Mouse (Mus musculus) olfactory bulb, adult 2 months (tissue): Measurements from ENCODE around the gene Thbd. TPM values are rescaled to one million over a fixed set of nuclear protein-coding genes. Genes with fewer than 3 reads are reported as not detected.

Source experiments
- H3K27ac ChIP-seq: fragments of 200-500 bp; 2 replicates; pipeline ENCODE4 v1.5.1; 2012; ENCODE audit warnings: low read depth, low read length; ENCODE audit not compliant: insufficient read depth
- H3K4me1 ChIP-seq: fragments of 200-500 bp; 2 replicates; pipeline ENCODE4 v1.6.1; 2012; ENCODE audit warnings: low read length; ENCODE audit not compliant: control insufficient read depth, insufficient read depth
- H3K4me3 ChIP-seq: fragments of 200-500 bp; 2 replicates; pipeline ENCODE4 v1.5.1; 2012; ENCODE audit warnings: mild to moderate bottlenecking, low read depth, low read length, moderate library complexity; ENCODE audit not compliant: insufficient read depth
- CTCF ChIP-seq: fragments of 200-500 bp; IDR thresholded peaks from 2 replicates; pipeline ENCODE4 v1.5.1; 2012; ENCODE audit warnings: low read depth, mild to moderate bottlenecking, low read length, moderate library complexity; ENCODE audit not compliant: insufficient read depth
- POLR2A ChIP-seq: fragments of 200-500 bp; IDR thresholded peaks from 2 replicates; pipeline ENCODE4 v1.6.1; 2012; ENCODE audit warnings: mild to moderate bottlenecking, low read depth, low read length, moderate library complexity; ENCODE audit not compliant: insufficient read depth
- WGBS: fragments of 180-500 bp; shearing (Covaris S2); methylation state at CpG from one replicate; pipeline ENCODE4 v1.1.7; 2018; 5-methylcytosine and 5-hydroxymethylcytosine counted together
- polyA plus RNA-seq: library from polyadenylated mRNA; stranded (reverse); fragments of >200 nt; gene quantifications from 2 replicates; pipeline ENCODE4 v1.2.4, GENCODE M21; 2012; ENCODE audit warnings: low replicate concordance; ENCODE audit not compliant: missing spikeins, insufficient read depth, insufficient read length

Thbd gene
- polyA plus RNA-seq: not detected in 2 replicates

DNA sequence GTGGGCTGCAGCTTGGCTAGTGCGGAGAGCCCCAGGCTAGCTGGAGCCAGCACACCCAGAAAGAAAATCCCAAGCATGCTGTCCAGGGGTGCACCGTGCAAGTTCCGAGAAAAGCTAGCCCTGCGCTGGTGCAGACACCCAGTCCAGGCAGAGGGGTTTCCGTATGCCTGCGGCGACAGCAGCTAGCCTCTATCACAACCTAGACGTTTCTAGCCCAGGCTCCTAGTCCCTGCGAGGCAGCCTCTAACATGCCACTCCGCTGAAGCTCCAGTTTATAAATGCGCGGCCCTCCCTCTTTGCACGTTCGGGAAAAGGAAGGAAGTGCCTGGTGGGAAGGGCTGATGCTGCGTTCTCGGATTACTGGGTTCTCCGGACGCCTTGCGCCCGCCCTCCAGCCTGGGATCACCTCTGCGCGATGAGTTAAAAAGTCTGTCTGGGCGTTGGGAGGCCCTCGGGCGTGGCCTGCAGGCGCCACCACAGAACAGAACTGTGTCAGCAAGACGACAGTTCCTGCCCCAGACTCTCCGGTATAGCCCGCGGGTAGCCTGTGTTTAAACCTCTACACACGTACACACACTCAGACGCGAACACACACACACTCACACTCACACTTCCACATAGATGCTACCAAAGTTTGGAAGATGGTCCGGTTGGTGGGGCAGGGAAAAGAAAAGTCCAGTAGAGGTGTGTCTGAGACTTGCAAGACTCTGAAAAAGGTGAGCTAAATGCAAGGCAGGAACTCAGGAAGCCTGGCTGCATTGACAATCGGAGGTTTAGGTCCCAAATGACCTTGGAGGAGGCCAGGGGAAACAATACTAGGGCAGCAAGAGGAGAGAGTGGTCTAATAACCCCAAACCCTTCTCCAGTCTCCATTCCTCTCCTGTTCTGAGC is at the start of gene Thbd:
Thbd (minus strand) TSS at position 319 of the 891 bp plus-strand sequence.
- TF ChIP-seq POLR2A (no peak), CTCF (no peak)
- Histone ChIP-seq H3K4me3 (peak within 1 kb of the TSS; percentile 20), H3K27ac (no peak within 1 kb of the TSS), H3K4me1 (peaks cover 16% of the 10 kb centered on the region)
- 22% methylated on average over 35 of the region's 35 CpGs for WGBS

GRCm38 (mm10) chr2:148455341-148455740 is 47.4 kb upstream of the Thbd start:
- no peak overlapping the region for H3K27ac ChIP-seq
- no peak overlapping the region for H3K4me3 ChIP-seq
- TF ChIP-seq CTCF (no peak), POLR2A (no peak)
- no peaks in the 10 kb centered on the region for H3K4me1 ChIP-seq

DNA sequence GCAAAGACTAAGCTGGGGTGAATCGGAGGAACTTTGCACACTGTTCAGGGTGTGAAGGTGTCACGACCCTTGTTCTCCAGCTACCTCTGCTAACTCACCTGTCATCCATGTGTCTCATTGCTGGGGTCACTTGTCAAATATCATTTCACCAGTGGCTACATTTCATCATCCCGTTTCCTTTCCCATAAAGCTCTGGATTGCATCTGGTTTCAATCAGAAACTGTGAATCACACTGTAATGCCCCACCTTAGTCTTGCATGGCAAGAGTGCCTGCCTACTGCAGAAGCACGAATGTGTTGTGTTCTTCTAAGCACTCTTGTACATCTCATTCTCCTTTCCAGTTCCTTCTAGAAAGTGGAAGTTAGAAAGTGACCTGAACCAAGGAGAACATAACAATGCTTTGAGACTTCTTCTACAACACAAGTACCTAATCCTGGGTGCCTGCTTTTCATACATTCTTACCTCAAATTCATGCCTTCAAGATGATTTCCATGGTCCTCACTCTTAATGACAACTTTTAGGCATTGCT is 46.1 kb upstream of the Thbd start:
- Histone ChIP-seq H3K27ac (no peak overlapping the region), H3K4me3 (no peak overlapping the region), H3K4me1 (no peaks in the 10 kb centered on the region)
- TF ChIP-seq POLR2A (no peak), CTCF (no peak)
- WGBS: 89% methylated on average over 4 of the region's 4 CpGs

DNA sequence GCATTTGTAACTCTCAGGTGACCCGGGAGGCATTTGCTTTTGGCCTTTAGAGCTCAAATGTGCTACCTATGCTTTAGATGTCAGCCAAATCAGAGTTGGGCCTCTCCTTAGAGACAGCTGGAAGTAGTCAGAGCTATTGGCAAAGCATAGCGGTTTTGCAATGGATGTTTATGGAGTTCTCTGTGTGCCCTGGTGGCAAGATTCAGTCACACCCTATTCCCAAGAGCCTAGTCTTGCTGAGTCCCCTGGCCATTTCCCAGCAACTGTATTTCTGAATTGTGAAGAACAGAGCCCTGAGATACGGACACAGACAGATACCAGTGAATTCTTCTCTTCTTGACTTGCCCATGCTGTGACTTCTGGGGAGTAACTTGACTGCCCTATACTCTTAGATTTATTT is 45.1 kb upstream of the Thbd start:
- 91% methylated on average over 3 of the region's 3 CpGs for whole genome bisulfite sequencing
- no peak for TF ChIP-seq CTCF
- no peak for TF ChIP-seq POLR2A
- no peak overlapping the region for H3K4me3 ChIP-seq
- H3K27ac ChIP-seq: no peak overlapping the region
- no peaks in the 10 kb centered on the region for H3K4me1 ChIP-seq

- Histone ChIP-seq H3K4me3 (no peak overlapping the region), H3K27ac (no peak overlapping the region), H3K4me1 (no peaks in the 10 kb centered on the region)
- 46% methylated on average over 5 of the region's 5 CpGs for WGBS
- TF ChIP-seq CTCF: no peak
- TF ChIP-seq POLR2A: no peak
Observed at GRCm38 (mm10) chr2:148451498-148451897, 43.5 kb upstream of the Thbd start.

DNA sequence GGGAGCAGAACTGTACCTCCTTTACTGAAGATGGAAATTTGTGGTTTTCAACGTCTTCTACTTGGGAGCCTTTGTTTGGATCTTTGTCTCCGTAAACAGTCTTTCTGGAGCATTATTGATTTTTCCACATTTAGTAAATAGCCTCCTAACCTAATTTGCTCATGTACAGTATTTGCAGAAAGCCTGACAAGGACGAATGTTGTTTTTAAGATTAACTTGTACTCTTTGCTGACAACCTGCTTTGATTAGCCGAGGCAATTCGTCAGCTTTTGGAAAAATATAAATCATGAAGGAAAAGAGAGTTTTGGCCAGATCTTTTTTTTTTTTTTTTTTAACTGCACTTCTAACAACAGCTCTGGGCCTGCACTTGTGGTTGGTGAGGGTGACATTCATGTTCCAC is 42.6 kb upstream of the Thbd start:
- WGBS: 89% methylated on average over 5 of the region's 5 CpGs
- H3K27ac ChIP-seq: no peak overlapping the region
- TF ChIP-seq CTCF (no peak), POLR2A (no peak)
- no peaks in the 10 kb centered on the region for H3K4me1 ChIP-seq
- H3K4me3 ChIP-seq: no peak overlapping the region

DNA sequence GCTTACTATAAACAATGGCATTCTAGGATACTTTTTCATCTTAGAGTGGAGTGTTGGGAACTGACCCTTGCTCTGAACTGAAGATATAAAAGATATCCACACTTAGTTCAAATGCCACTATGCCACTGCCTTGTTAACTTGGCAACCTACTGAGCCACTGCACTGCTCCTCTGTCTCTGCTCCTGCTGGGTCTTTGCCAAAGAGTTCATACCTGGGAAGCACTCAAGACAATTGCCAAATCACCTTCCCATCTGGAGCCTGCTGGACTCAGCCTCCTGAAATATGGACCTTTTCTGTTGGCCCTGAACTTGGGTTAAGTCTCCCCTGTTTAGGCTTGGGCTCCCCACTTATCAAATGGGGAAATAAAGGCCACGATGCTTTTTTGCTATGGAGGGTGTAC is 41.7 kb upstream of the Thbd start:
- no peak overlapping the region for H3K27ac ChIP-seq
- H3K4me3 ChIP-seq: no peak overlapping the region
- WGBS: 91% methylated on average over 1 of the region's 1 CpGs
- TF ChIP-seq CTCF: no peak
- TF ChIP-seq POLR2A: no peak
- H3K4me1 ChIP-seq: no peaks in the 10 kb centered on the region

DNA sequence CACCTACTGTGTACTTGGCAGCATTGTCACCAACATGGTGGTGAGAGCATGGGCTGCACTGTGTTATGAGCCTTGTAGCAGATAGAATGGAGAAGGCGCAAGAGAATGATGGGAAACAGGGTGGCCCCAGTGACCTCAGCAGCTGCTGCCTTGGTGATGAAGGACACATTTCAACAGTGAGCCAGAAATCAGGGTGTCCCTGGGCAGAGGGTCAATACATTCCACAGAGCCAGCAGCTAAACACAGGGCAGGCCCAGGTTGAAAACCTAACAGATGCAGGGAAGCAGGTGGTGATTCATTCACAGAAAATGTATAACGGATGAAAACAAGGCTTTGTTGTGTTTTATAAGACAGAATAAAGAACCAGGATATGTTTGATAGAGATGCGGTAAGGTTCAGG is 38.5 kb upstream of the Thbd start:
- Histone ChIP-seq H3K4me3 (no peak overlapping the region), H3K4me1 (no peaks in the 10 kb centered on the region; the same call in 1 of the 2 replicates), H3K27ac (no peak overlapping the region)
- 92% methylated on average over 3 of the region's 3 CpGs for WGBS
- no peak for TF ChIP-seq CTCF
- TF ChIP-seq POLR2A: no peak

GRCm38 (mm10) chr2:148445616-148446015 is 37.6 kb upstream of the Thbd start:
- no peaks in the 10 kb centered on the region; the same call in 1 of the 2 replicates for H3K4me1 ChIP-seq
- H3K27ac ChIP-seq: no peak overlapping the region
- WGBS: 94% methylated on average over 1 of the region's 1 CpGs
- TF ChIP-seq POLR2A: no peak
- no peak overlapping the region for H3K4me3 ChIP-seq

DNA sequence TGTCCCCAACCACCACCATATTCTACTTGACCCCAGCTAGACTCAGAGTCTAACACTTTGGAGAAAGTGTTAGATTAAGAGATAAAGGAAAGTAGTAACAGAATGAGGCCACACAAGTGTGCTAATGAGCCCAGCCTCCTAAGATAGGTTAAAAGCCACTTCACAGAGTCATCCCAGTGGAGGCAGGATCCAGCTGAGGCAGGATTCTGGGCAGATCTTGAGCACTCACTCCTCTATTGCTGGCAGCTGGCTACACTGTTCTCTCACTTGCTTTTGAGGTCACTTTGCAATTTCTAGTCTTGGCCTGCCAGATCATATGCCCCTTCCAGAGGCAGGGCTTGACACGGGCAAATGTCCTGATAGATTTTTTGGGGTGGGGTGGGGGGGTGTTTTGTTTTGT is 36.5 kb upstream of the Thbd start:
- Histone ChIP-seq H3K4me1 (no peaks in the 10 kb centered on the region; the same call in 1 of the 2 replicates), H3K27ac (no peak overlapping the region), H3K4me3 (no peak overlapping the region)
- no peak for TF ChIP-seq POLR2A
- WGBS: 72% methylated on average over 1 of the region's 1 CpGs
